Mouse (Mus musculus): ENCODE measurements around the gene Katnb1. TPM values are rescaled to one million over a fixed set of nuclear protein-coding genes. Genes with fewer than 3 reads are reported as not detected.
A peak's percentile ranks its signal among the peaks of the same experiment; 100 is the strongest.

Gene Katnb1
- polyA plus RNA-seq, 1 experiment from 2014 or later, result 39.2 TPM

DNA sequence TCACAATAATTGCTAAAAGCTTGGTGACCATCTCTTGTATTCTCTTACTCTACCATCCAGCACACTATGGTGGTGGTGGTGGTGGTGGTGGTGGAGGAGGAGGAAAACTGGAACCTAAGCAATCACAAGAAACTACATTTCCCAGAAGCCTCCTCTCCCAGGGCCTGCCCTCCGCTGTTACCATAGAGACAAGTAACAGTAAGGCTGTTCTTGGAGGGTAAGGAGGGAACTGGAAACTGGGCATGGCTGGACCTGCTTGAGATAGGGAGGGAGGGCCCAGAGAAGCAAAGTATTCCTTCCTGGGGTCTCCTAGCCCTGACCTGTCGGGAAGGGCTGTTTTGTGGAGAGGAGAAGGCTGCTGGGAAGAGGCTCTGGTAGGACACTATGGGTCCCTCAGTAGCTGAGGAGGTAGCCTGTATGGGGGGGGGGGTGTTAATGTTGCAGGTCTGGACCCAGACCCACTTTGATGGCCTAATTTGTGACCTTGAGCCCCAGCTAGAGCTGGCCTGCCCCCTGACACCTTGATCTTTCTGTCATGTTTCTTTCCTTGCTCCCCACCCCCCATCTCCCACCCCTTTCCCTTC lies 26.0 kb upstream of the Katnb1 start, which contains the start of gene Drc7:
Gene Drc7, plus strand, starts transcription at position 177 of the 584 bp plus-strand sequence.
- H3K9me3 ChIP-seq (ENCODE audit: control insufficient read depth, low read length), result no peaks in the 10 kb centered on the region
- 31% methylated on average over 2 of the region's 2 CpGs for WGBS
- H3K36me3 ChIP-seq (replicated peaks; ENCODE audit: control insufficient read depth, insufficient read depth), result no peaks in the 10 kb centered on the region
- no peak within 1 kb of the TSS for H3K27ac ChIP-seq
- peak; percentile 65 for ATAC-seq (ENCODE audit: low FRiP score)
- H3K4me1 ChIP-seq (replicated peaks; ENCODE audit: control insufficient read depth, insufficient read depth, low read length), result no peaks in the 10 kb centered on the region
- no peak within 1 kb of the TSS for H3K4me3 ChIP-seq (replicated peaks; ENCODE audit: low read length)
- H3K4me2 ChIP-seq (replicated peaks), result 0 out of 2 replicates have a peak within 1 kb of the TSS, but pooled peaks have one; percentile 9
- no peak within 1 kb of the TSS for H3K9ac ChIP-seq
- no peaks in the 10 kb centered on the region for H3K27me3 ChIP-seq (ENCODE audit: control insufficient read depth, insufficient read depth, low read length)
- DNase-seq (ENCODE audit: low spot score), result peak; percentile 40

DNA sequence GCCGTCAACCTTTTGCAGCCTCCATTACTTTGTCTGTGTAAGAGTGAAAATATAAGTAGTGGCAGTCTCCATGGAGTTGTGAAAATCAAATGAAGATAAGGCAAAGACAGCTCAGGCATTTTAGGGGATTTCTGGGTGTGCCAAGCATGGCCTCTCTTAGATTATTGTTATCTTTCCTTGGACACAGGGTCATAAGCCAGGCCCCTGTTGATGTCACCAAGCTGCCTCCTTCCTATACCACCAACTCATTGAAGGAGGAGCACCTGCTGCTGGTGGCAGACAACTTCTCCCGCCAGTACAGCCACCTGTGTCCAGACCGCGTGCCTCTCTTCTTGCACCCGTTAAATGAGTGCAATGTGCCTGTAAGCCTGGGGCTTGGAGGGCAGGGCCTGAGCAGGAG lies 24.6 kb upstream of the Katnb1 start:
- no peak for ATAC-seq (ENCODE audit: low FRiP score)
- 85% methylated on average over 5 of the region's 5 CpGs for WGBS
- Histone ChIP-seq H3K36me3 (replicated peaks; ENCODE audit: control insufficient read depth, insufficient read depth) (no peaks in the 10 kb centered on the region), H3K4me2 (replicated peaks) (no peak overlapping the region), H3K9me3 (ENCODE audit: control insufficient read depth, low read length) (no peaks in the 10 kb centered on the region), H3K27me3 (ENCODE audit: control insufficient read depth, insufficient read depth, low read length) (no peaks in the 10 kb centered on the region), H3K9ac (no peak overlapping the region), H3K4me3 (replicated peaks; ENCODE audit: low read length) (no peak overlapping the region), H3K4me1 (replicated peaks; ENCODE audit: control insufficient read depth, insufficient read depth, low read length) (no peaks in the 10 kb centered on the region), H3K27ac (no peak overlapping the region)
- no peak for DNase-seq (ENCODE audit: low spot score)

DNA sequence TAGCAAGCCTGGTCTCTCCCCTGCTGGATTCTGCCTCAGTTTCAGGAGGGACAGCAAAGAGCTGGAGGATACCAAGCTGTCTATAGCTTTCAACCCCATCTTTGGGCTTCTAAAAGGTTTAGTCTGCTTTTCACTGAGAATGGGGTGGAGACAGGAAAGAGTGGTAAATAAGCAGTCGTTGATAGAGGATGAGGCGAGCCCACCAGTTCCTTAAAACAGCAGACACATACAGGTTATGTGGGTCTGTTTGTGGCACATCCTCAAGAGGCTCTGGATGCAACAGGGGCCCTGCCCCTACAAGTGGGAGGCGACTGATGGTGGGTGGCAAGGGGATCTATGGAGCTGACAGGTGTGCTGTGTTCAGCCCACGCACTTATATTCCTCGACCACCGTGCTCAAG lies 22.3 kb upstream of the Katnb1 start:
- DNase-seq (ENCODE audit: low spot score), result no peak
- Histone ChIP-seq H3K4me2 (replicated peaks) (no peak overlapping the region), H3K36me3 (replicated peaks; ENCODE audit: control insufficient read depth, insufficient read depth) (no peaks in the 10 kb centered on the region), H3K4me3 (replicated peaks; ENCODE audit: low read length) (no peak overlapping the region), H3K4me1 (replicated peaks; ENCODE audit: control insufficient read depth, insufficient read depth, low read length) (no peaks in the 10 kb centered on the region), H3K9me3 (ENCODE audit: control insufficient read depth, low read length) (no peaks in the 10 kb centered on the region), H3K27me3 (ENCODE audit: control insufficient read depth, insufficient read depth, low read length) (no peaks in the 10 kb centered on the region), H3K27ac (no peak overlapping the region), H3K9ac (no peak overlapping the region)
- WGBS, result 84% methylated on average over 6 of the region's 6 CpGs
- no peak for ATAC-seq (ENCODE audit: low FRiP score)

DNA sequence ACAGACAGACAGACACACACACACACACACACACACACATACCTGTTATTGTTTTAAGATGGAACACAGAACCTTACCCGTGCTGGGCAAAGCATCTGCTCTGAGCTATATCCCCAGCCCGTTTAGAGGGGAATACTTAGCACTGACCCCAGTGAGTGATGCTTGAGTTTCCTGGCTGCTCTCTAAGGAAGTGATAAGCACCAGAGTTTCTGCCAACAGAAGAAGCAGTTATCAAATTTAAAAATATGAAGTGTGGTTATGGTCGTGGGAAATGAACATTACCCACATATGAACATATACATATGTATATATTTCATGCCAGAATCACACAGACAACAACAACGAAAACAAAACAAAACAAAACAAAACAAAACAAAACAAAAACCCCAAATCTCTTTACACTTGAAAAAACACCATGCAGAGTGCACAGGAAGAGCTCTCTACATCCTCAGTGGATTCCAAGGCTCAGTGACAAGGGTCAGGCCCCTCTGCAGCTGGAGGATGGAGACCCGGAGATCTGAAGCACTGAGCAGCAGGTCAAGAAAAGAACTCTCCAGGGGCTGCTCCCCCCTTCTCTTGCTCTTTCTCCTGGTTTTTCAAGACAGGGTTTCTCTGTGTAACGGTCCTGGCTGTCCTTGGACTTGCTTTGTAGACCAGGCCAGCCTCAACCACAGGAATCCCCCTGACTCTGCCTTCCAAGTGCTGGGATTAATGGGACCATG lies 21.0 kb upstream of the Katnb1 start:
- 63% methylated on average over 6 of the region's 6 CpGs for WGBS
- Histone ChIP-seq H3K4me2 (replicated peaks) (no peak overlapping the region), H3K27me3 (ENCODE audit: control insufficient read depth, insufficient read depth, low read length) (no peaks in the 10 kb centered on the region), H3K4me3 (replicated peaks; ENCODE audit: low read length) (no peak overlapping the region), H3K9ac (no peak overlapping the region), H3K27ac (no peak overlapping the region), H3K36me3 (replicated peaks; ENCODE audit: control insufficient read depth, insufficient read depth) (no peaks in the 10 kb centered on the region), H3K9me3 (ENCODE audit: control insufficient read depth, low read length) (no peaks in the 10 kb centered on the region), H3K4me1 (replicated peaks; ENCODE audit: control insufficient read depth, insufficient read depth, low read length) (no peaks in the 10 kb centered on the region)
- ATAC-seq (ENCODE audit: low FRiP score), result no peak
- no peak for DNase-seq (ENCODE audit: low spot score)

DNA sequence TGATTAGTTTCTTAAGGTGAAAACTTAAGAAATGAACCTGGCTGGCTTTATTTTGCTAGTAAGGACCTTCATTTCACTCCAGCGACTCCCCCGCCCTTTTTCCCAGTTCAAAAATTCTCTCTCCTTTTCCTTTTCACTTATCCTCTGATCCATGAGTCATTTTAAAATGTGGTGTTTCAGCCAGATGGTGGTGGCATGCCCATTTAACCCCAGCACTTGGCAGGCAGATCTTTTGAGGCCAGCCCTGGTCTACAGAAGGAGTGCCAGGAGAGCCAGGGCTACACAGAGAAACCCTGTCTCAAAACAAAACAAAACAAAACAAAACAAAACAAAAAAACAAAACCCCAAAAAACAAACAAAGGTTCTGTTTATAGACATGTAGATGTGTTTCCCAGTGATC lies 16.5 kb upstream of the Katnb1 start:
- no peak overlapping the region for H3K9ac ChIP-seq
- H3K4me3 ChIP-seq (replicated peaks; ENCODE audit: low read length), result no peak overlapping the region
- WGBS, result 95% methylated on average over 2 of the region's 2 CpGs
- no peak overlapping the region for H3K4me2 ChIP-seq (replicated peaks)
- no peaks in the 10 kb centered on the region for H3K4me1 ChIP-seq (replicated peaks; ENCODE audit: control insufficient read depth, insufficient read depth, low read length)
- H3K9me3 ChIP-seq (ENCODE audit: control insufficient read depth, low read length), result no peaks in the 10 kb centered on the region
- no peaks in the 10 kb centered on the region for H3K27me3 ChIP-seq (ENCODE audit: control insufficient read depth, insufficient read depth, low read length)
- ATAC-seq (ENCODE audit: low FRiP score), result no peak
- no peak for DNase-seq (ENCODE audit: low spot score)
- no peaks in the 10 kb centered on the region for H3K36me3 ChIP-seq (replicated peaks; ENCODE audit: control insufficient read depth, insufficient read depth)
- H3K27ac ChIP-seq, result no peak overlapping the region

DNA sequence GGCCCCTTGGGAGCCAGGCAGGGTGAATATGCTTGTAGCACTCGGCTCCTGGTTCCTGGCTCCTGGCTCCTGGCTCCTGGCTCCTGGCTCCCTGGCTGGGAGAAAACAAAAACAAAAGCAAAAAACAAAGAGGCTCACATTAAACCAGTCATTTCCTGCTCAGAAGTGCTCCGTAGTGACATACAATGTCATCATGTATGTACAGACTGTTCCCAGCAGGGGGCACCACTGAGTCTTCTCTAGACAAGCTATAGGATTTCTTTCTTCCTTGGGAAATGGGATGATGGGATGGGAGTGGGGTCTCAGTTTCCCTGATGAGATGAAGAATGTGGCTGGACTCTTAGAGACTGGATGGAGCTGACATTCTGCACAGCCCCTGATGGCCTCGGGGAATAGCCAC lies 13.4 kb upstream of the Katnb1 start:
- Histone ChIP-seq H3K4me3 (replicated peaks; ENCODE audit: low read length) (no peak overlapping the region), H3K9me3 (ENCODE audit: control insufficient read depth, low read length) (no peaks in the 10 kb centered on the region), H3K27ac (no peak overlapping the region), H3K36me3 (replicated peaks; ENCODE audit: control insufficient read depth, insufficient read depth) (no peaks in the 10 kb centered on the region), H3K27me3 (ENCODE audit: control insufficient read depth, insufficient read depth, low read length) (no peaks in the 10 kb centered on the region), H3K4me2 (replicated peaks) (no peak overlapping the region), H3K4me1 (replicated peaks; ENCODE audit: control insufficient read depth, insufficient read depth, low read length) (no peaks in the 10 kb centered on the region), H3K9ac (no peak overlapping the region)
- DNase-seq (ENCODE audit: low spot score) (peak; percentile 28), ATAC-seq (ENCODE audit: low FRiP score) (no peak)
- 52% methylated on average over 3 of the region's 3 CpGs for WGBS

DNA sequence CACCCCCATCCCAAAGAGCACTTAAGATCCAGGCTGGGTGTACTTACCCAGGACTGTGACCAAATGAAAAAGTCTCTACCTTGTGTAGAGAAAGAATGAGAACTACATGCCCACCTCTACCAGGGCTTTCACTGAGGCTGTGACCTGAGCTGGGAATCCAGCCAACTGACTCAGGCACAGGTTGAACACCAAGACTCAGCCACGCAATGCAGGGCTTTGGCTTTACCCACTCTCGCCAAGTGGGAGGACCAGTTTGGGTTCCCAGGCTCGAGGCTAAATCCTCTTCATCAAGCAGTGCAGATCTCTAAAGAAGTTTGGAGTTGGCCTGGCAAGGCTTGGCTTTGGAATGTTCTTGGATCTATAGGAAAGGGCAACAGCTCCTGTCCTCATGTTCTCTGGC lies 5.5 kb upstream of the Katnb1 start:
- Histone ChIP-seq H3K27ac (no peak overlapping the region), H3K9me3 (ENCODE audit: control insufficient read depth, low read length) (no peaks in the 10 kb centered on the region), H3K4me1 (replicated peaks; ENCODE audit: control insufficient read depth, insufficient read depth, low read length) (0 out of 2 replicates have a peak, but pooled peaks cover 5% of the 10 kb centered on the region), H3K4me3 (replicated peaks; ENCODE audit: low read length) (no peak overlapping the region), H3K9ac (no peak overlapping the region), H3K36me3 (replicated peaks; ENCODE audit: control insufficient read depth, insufficient read depth) (no peaks in the 10 kb centered on the region), H3K27me3 (ENCODE audit: control insufficient read depth, insufficient read depth, low read length) (no peaks in the 10 kb centered on the region), H3K4me2 (replicated peaks) (no peak overlapping the region)
- ATAC-seq (ENCODE audit: low FRiP score), result no peak
- WGBS, result 81% methylated on average over 3 of the region's 3 CpGs
- DNase-seq (ENCODE audit: low spot score), result no peak

DNA sequence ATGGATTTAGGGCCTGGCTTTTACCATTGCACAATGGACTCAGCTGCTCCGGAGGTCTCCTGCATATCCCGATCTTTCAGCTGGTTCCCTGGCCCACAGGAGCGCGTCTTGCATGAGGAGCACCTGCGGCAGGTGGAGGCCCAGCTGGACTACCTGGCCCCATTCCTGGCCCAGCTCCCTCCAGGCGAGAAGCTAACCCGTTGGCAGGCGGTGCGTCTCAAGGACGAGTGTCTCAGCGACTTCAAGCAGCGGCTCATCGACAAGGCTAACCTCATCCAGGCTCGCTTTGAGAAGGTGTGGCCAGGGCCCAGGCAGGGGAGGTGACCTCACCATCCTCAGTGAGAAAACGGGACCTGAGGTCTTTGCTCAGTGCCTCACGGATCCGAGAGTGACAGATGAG lies 4.8 kb upstream of the Katnb1 start:
- H3K4me1 ChIP-seq (replicated peaks; ENCODE audit: control insufficient read depth, insufficient read depth, low read length), result 0 out of 2 replicates have a peak, but pooled peaks cover 5% of the 10 kb centered on the region
- H3K9ac ChIP-seq, result no peak overlapping the region
- H3K4me2 ChIP-seq (replicated peaks), result no peak overlapping the region
- DNase-seq (ENCODE audit: low spot score), result no peak
- H3K27ac ChIP-seq, result no peak overlapping the region
- no peak overlapping the region for H3K4me3 ChIP-seq (replicated peaks; ENCODE audit: low read length)
- no peak for ATAC-seq (ENCODE audit: low FRiP score)
- no peaks in the 10 kb centered on the region for H3K36me3 ChIP-seq (replicated peaks; ENCODE audit: control insufficient read depth, insufficient read depth)
- WGBS, result 84% methylated on average over 17 of the region's 17 CpGs
- H3K27me3 ChIP-seq (ENCODE audit: control insufficient read depth, insufficient read depth, low read length), result no peaks in the 10 kb centered on the region
- no peaks in the 10 kb centered on the region for H3K9me3 ChIP-seq (ENCODE audit: control insufficient read depth, low read length)

DNA sequence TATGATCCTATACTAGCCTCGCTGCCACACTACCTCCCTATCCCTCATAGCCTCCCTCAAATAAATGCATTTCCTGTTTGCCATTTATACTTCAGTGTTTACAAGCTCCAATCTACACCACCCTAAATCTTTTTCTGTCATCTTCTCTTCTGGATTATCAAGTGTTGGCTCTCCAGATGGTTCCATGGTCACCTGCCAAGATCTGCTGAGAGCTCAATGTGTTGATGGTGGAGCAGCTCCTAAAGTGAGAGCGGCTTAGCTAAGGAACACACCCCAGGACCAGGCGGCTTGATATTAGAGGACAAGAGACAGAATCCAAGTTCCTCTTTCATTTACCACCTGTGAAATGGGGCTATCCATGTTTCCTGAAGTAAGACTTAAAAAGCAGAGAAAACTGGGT lies 2.9 kb upstream of the Katnb1 start:
- DNase-seq (ENCODE audit: low spot score), result no peak
- no peaks in the 10 kb centered on the region for H3K36me3 ChIP-seq (replicated peaks; ENCODE audit: control insufficient read depth, insufficient read depth)
- H3K27me3 ChIP-seq (ENCODE audit: control insufficient read depth, insufficient read depth, low read length), result no peaks in the 10 kb centered on the region
- ATAC-seq (ENCODE audit: low FRiP score), result no peak
- H3K4me3 ChIP-seq (replicated peaks; ENCODE audit: low read length), result no peak overlapping the region
- no peak overlapping the region for H3K4me2 ChIP-seq (replicated peaks)
- no peaks in the 10 kb centered on the region for H3K9me3 ChIP-seq (ENCODE audit: control insufficient read depth, low read length)
- peaks cover 14% of the 10 kb centered on the region for H3K4me1 ChIP-seq (replicated peaks; ENCODE audit: control insufficient read depth, insufficient read depth, low read length)
- 79% methylated on average over 3 of the region's 3 CpGs for WGBS
- no peak overlapping the region for H3K27ac ChIP-seq
- no peak overlapping the region for H3K9ac ChIP-seq

Measured in hindbrain, embryonic 14.5 days (tissue).